Mouse (Mus musculus) midbrain, embryonic 14.5 days (tissue): ENCODE data around the gene Fstl5. TPM values are rescaled to one million over a fixed set of nuclear protein-coding genes. Genes with fewer than 3 reads are reported as not detected.
A peak's percentile ranks its signal among the peaks of the same experiment; 100 is the strongest.

Experiments
- ATAC-seq: fragments of 200-750 bp; cut with Nextera tagmentation; 2 replicates; pipeline ENCODE4 v1.8.0; 2017; ENCODE audit warnings: moderate number of reproducible peaks, moderate library complexity; ENCODE audit not compliant: low FRiP score, low TSS enrichment
- DNase-seq: peaks from one replicate; pipeline ENCODE4 v3.0.0-alpha.2; 2015
- H3K27ac ChIP-seq: fragments of 300-500 bp; sonication (generic); replicated peaks from 2 replicates; pipeline ENCODE4 v1.5.1; 2014; ENCODE audit warnings: mild to moderate bottlenecking, low read depth, low read length, moderate library complexity
- H3K27me3 ChIP-seq: fragments of 300-500 bp; sonication (generic); 2 replicates; pipeline ENCODE4 v1.6.1; 2014; ENCODE audit warnings: low read length, control low read depth, mixed read lengths; ENCODE audit not compliant: control insufficient read depth, insufficient read depth
- H3K36me3 ChIP-seq: fragments of 300-500 bp; sonication (generic); 2 replicates; pipeline ENCODE4 v1.6.1; 2014; ENCODE audit warnings: low read length, control low read depth; ENCODE audit not compliant: control insufficient read depth, insufficient read depth
- H3K4me1 ChIP-seq: fragments of 300-500 bp; sonication (generic); 2 replicates; pipeline ENCODE4 v1.6.1; 2014; ENCODE audit warnings: mild to moderate bottlenecking, antibody characterized with exemption, low read length, control low read depth; ENCODE audit not compliant: control insufficient read depth, insufficient read depth
- H3K4me2 ChIP-seq: fragments of 300-500 bp; sonication (generic); 2 replicates; pipeline ENCODE4 v1.6.1; 2014; ENCODE audit warnings: mild to moderate bottlenecking, low read length, moderate library complexity
- H3K4me3 ChIP-seq: fragments of 300-500 bp; sonication (generic); replicated peaks from 2 replicates; pipeline ENCODE4 v1.5.1; 2014; ENCODE audit warnings: low read depth, low read length
- H3K9ac ChIP-seq: fragments of 300-500 bp; sonication (generic); replicated peaks from 2 replicates; pipeline ENCODE4 v1.6.1; 2014; ENCODE audit warnings: mild to moderate bottlenecking, low read length, moderate library complexity
- H3K9me3 ChIP-seq: fragments of 300-500 bp; sonication (generic); 2 replicates; pipeline ENCODE4 v1.6.1; 2016; ENCODE audit warnings: low read length, control low read depth, mixed read lengths; ENCODE audit not compliant: control insufficient read depth
- WGBS: fragments of 180-500 bp; shearing (Covaris S2); extraction: QIAGEN DNeasy Blood & Tissue Kit; methylation state at CpG from one replicate; pipeline ENCODE4 v1.1.7; 2014; 5-methylcytosine and 5-hydroxymethylcytosine counted together
- polyA plus RNA-seq: library from polyadenylated mRNA; unstranded; fragments of >200 nt; fragmentation: Nextera tagmentation; extraction: Ambion mirVana; gene quantifications from 2 replicates; pipeline ENCODE4 v1.2.1, GENCODE M21; 2014

Fstl5 gene
- polyA plus RNA-seq, 1 experiment from 2014 or later, result 63.9 TPM

- Histone ChIP-seq H3K4me1 (no peaks in the 10 kb centered on the region), H3K9ac (no peak overlapping the region), H3K4me3 (no peak overlapping the region), H3K27ac (no peak overlapping the region), H3K9me3 (no peaks in the 10 kb centered on the region), H3K36me3 (no peaks in the 10 kb centered on the region), H3K27me3 (no peaks in the 10 kb centered on the region), H3K4me2 (no peak overlapping the region)
- WGBS, result 78% methylated on average over 4 of the region's 4 CpGs
- ATAC-seq (no peak), DNase-seq (peak; percentile 7)
Observed at GRCm38 (mm10) chr3:76593148-76593547, 519.1 kb downstream of the Fstl5 start.

GRCm38 (mm10) chr3:76620044-76620443 lies 546.0 kb downstream of the Fstl5 start:
- H3K9ac ChIP-seq, result no peak overlapping the region
- DNase-seq (no peak), ATAC-seq (no peak)
- no peak overlapping the region for H3K4me2 ChIP-seq
- no peaks in the 10 kb centered on the region for H3K36me3 ChIP-seq
- H3K9me3 ChIP-seq, result no peaks in the 10 kb centered on the region
- no peaks in the 10 kb centered on the region for H3K4me1 ChIP-seq
- no peaks in the 10 kb centered on the region for H3K27me3 ChIP-seq
- H3K4me3 ChIP-seq, result no peak overlapping the region
- no peak overlapping the region for H3K27ac ChIP-seq
- WGBS, result 94% methylated on average over 1 of the region's 1 CpGs

GRCm38 (mm10) chr3:76654243-76654642 lies 580.2 kb downstream of the Fstl5 start:
- ATAC-seq, result peak; percentile 50
- Histone ChIP-seq H3K27ac (no peak overlapping the region), H3K27me3 (no peaks in the 10 kb centered on the region), H3K4me3 (no peak overlapping the region), H3K9me3 (no peaks in the 10 kb centered on the region), H3K36me3 (no peaks in the 10 kb centered on the region), H3K4me1 (no peaks in the 10 kb centered on the region), H3K9ac (no peak overlapping the region), H3K4me2 (no peak overlapping the region)
- peak; percentile 19 for DNase-seq
- WGBS, result 53% methylated on average over 1 of the region's 1 CpGs

GRCm38 (mm10) chr3:76670859-76671258 lies 596.8 kb downstream of the Fstl5 start:
- no peaks in the 10 kb centered on the region for H3K36me3 ChIP-seq
- no peaks in the 10 kb centered on the region for H3K27me3 ChIP-seq
- H3K9me3 ChIP-seq, result no peaks in the 10 kb centered on the region
- H3K27ac ChIP-seq, result no peak overlapping the region
- H3K4me2 ChIP-seq, result no peak overlapping the region
- H3K4me3 ChIP-seq, result no peak overlapping the region
- no peak for ATAC-seq
- 70% methylated on average over 5 of the region's 5 CpGs for WGBS
- H3K9ac ChIP-seq, result no peak overlapping the region
- H3K4me1 ChIP-seq, result no peaks in the 10 kb centered on the region
- no peak for DNase-seq

- Histone ChIP-seq H3K4me2 (no peak overlapping the region), H3K36me3 (no peaks in the 10 kb centered on the region), H3K9ac (no peak overlapping the region), H3K4me3 (no peak overlapping the region), H3K4me1 (no peaks in the 10 kb centered on the region), H3K9me3 (no peaks in the 10 kb centered on the region), H3K27me3 (no peaks in the 10 kb centered on the region), H3K27ac (no peak overlapping the region)
- DNase-seq (no peak), ATAC-seq (no peak)
- WGBS, result 89% methylated on average over 3 of the region's 3 CpGs
Observed at GRCm38 (mm10) chr3:76676006-76676405, 601.9 kb downstream of the Fstl5 start.

DNA sequence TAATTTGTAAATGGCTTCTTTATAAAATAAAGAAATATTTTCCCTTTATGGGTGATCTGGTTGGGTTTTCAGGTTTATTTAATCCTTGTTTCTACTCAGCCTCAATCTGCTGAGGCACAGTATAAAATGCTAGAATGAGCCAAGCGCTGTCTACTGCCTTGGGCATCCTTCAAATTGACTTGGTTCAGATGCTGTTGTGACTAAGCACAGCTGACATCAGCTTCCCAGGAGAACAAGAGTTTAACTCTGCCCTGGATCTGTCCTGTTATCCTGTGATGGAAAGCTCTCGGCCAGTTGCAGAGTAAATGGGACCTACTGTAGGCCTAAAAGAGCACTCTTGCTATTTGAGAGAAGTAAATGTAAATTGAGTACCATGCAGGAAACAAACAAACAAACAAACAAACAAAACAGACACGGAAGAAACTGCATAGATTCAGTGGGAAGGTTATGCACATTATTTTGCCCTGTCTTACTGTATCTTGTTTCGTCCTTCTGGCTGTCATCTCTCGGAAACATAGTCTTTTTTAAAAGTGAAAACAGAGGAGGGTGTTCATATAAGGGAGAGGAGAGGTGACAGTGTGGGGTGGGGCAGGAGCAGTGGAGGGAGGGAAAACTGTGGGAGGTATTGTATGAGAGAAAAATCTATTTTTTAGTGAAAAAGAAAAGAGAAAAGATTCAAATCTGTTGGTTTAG lies 605.9 kb downstream of the Fstl5 start:
- Histone ChIP-seq H3K4me1 (no peaks in the 10 kb centered on the region), H3K27ac (no peak overlapping the region), H3K36me3 (no peaks in the 10 kb centered on the region), H3K4me2 (no peak overlapping the region), H3K27me3 (no peaks in the 10 kb centered on the region), H3K4me3 (no peak overlapping the region), H3K9ac (no peak overlapping the region), H3K9me3 (no peaks in the 10 kb centered on the region)
- DNase-seq (peak; percentile 23), ATAC-seq (no peak)
- 75% methylated on average over 5 of the region's 5 CpGs for WGBS

DNA sequence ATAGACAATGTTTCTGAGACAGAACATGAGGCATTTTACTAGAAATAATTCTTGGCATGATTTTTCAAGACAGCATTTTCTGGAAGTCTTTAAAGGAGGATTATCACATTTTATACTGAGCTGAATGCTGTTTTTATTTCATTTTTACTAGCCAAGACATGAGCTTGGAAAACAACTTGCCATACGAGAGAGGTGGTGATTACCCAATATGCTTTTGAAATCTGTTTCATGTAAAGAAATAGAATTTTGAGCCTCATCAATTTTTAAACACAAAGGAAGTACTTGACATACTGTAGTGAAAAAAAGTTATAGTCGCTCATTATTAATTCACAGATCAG lies 606.4 kb downstream of the Fstl5 start:
- ATAC-seq (no peak), DNase-seq (no peak)
- H3K36me3 ChIP-seq, result no peaks in the 10 kb centered on the region
- no peaks in the 10 kb centered on the region for H3K4me1 ChIP-seq
- 88% methylated on average over 2 of the region's 2 CpGs for WGBS
- no peak overlapping the region for H3K4me3 ChIP-seq
- H3K9me3 ChIP-seq, result no peaks in the 10 kb centered on the region
- H3K27ac ChIP-seq, result no peak overlapping the region
- H3K4me2 ChIP-seq, result no peak overlapping the region
- H3K27me3 ChIP-seq, result no peaks in the 10 kb centered on the region
- H3K9ac ChIP-seq, result no peak overlapping the region

GRCm38 (mm10) chr3:76697134-76697629 lies 623.1 kb downstream of the Fstl5 start:
- no peak overlapping the region for H3K4me3 ChIP-seq
- no peaks in the 10 kb centered on the region for H3K4me1 ChIP-seq
- DNase-seq, result no peak
- no peak overlapping the region for H3K4me2 ChIP-seq
- ATAC-seq, result no peak
- no peaks in the 10 kb centered on the region for H3K27me3 ChIP-seq
- no peaks in the 10 kb centered on the region for H3K36me3 ChIP-seq
- no peaks in the 10 kb centered on the region for H3K9me3 ChIP-seq
- H3K9ac ChIP-seq, result no peak overlapping the region
- WGBS, result 63% methylated on average over 1 of the region's 1 CpGs
- no peak overlapping the region for H3K27ac ChIP-seq

DNA sequence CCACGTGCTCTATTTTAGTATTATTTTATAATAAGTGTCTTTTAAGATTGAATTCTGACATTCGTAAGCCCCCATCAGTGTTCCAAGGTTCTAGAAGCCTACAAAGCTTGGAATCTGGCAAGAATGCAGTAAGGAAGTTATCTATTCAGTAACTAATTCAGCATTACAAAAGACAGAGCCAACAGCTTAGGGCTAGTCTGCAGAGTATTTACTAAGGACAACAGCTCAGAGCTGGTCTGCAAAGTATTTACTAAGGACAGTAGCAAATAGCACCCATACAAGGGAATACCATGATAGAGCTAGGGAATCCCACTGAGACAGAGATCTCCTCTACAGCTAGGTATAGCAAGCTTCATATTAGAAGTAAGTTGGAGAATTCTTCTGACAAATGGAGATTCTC lies 665.2 kb downstream of the Fstl5 start:
- Histone ChIP-seq H3K4me1 (no peaks in the 10 kb centered on the region), H3K27me3 (no peaks in the 10 kb centered on the region), H3K36me3 (no peaks in the 10 kb centered on the region), H3K4me2 (no peak overlapping the region), H3K4me3 (no peak overlapping the region), H3K9ac (no peak overlapping the region), H3K27ac (no peak overlapping the region), H3K9me3 (no peaks in the 10 kb centered on the region)
- ATAC-seq, result no peak
- DNase-seq, result no peak
- WGBS, result 80% methylated on average over 2 of the region's 2 CpGs
